Mouse (Mus musculus): Measurements from ENCODE around the gene V1ra8. TPM values are rescaled to one million over a fixed set of nuclear protein-coding genes. Genes with fewer than 3 reads are reported as not detected.
"Not testable (repeated sequence)": the region's sequence is repeated elsewhere in the genome, so short reads cannot be mapped to it uniquely, and the experiment has no call there.

V1ra8 gene
- total RNA-seq (2021), result not detected

DNA sequence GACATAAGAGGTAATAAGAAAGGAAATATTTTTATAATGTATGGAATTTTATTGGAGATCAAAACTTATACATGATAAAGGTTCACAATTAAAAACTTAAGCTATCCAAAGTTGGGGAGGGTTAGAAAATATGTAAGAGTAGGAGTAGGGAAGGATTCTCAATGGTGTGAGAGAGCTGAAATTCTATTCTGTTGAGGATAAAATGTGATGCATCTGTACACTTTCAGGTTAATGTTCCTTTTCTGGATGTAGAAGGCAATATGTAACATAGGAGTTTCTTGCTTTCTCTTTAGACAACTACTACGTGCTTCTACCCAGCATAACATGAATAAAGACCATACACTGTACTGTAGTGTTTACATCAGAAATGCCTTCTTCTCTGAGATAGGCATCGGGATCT, at the start of gene V1ra8:
TSS of gene V1ra8 (plus strand) at position 301 of the 400 bp plus-strand sequence.
- DNase-seq; intact Hi-C loops (cut with DNase I): not testable (repeated sequence)

GRCm38 (mm10) chr6:90160139-90160538, 42.5 kb upstream of the V1ra8 start:
- intact Hi-C loops (cut with DNase I), result no loop called here

DNA sequence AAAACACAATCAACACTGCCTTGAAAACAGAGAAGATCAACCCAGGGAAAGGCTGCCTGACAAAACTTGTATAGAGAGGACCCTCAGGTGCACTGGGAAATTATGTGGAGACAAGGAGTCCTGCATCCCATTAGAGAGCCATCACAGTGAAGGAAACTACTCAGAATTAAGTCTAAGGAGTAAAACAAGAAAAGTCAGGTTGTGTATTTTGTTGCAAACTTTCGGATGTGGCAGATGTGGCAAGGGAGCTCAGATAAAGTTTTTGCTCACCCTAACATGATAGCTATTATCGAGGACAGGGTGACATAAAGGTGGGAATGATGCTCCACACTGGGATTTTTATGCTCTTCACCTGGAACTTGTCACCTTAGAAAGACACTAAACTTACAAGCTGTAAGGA, 28.1 kb upstream of the V1ra8 start, which contains the start of gene Vmn1r52:
TSS of gene Vmn1r52 (plus strand) at position 301 of the 400 bp plus-strand sequence.
- intact Hi-C loops (cut with DNase I), result no loop called here

More at GRCm38 (mm10) chr6:90160139-90160538, 42.5 kb upstream of the V1ra8 start:
- no peak for DNase-seq

DNA sequence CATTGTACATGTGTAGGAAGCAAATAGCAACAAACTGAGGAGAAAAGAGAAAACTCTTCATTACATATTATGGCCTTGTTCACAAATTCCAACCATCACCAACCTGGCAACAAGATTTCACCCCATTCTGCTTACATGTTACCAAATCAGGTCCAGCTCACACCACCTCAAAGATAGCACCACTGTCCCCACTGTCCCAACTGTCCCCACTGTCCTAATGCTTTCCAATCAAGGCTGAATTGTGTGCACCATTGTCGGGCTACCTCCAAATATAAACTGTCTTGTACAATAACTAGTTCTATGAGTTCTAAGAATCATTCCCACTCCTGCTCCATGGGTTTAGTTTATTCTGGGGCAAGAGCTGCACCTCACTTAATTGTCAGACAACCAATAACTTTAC, 21.7 kb downstream of the V1ra8 start, which contains the start of gene Vmn1r53:
TSS of gene Vmn1r53 (minus strand) at position 101 of the 400 bp plus-strand sequence.
- intact Hi-C loops (cut with DNase I), result no loop called here
- DNase-seq, result no peak

More for the DNA sequence above, 28.1 kb upstream of the V1ra8 start, which contains the start of gene Vmn1r52:
- DNase-seq, result no peak

GRCm38 (mm10) chr6:90232114-90232513, 29.5 kb downstream of the V1ra8 start:
- intact Hi-C loops (cut with DNase I); DNase-seq: not testable (repeated sequence)

DNA sequence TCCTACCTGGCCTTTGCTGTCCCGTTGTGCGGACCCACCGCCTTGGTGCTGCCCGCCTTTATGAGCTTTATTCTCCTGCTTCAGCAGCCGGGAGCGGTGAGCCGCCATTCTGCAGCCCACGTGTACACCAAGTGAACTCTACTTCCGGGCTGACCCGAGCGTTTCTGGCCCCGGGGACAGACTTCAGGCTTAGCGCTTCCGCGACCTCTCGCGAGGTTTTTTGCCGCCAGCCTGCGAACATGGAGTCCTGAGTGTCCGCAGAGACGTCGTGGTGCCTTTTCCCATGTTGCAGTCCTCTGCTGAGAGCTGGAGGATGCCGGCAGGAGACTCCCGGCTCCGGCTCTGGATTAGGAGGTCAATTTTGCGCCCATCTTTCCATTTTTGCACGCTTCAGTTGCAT, 30.1 kb downstream of the V1ra8 start:
- no peak for DNase-seq

DNA sequence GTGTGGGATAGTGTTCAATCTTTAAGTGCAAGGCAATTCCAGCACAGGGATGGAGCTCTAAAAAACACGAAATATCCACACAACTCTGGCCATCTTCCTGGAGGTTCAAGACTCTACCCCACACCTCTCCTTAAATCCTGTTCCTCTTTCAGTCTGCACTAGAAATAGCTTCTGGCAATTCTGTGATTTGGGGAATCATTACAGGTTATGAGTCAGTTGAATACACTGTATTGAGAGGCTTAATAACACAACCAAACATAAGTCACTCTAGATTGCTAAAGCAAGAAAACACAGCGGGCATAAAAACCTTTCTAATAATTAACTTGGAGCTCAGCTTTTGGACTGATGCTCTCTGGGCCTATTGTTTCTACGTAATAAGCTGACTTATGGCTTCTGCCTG, 41.4 kb downstream of the V1ra8 start:
- intact Hi-C loops (cut with DNase I), result no loop called here
- no peak for DNase-seq

More for the DNA sequence above, 30.1 kb downstream of the V1ra8 start:
- intact Hi-C loops (cut with DNase I), result no loop called here

DNA sequence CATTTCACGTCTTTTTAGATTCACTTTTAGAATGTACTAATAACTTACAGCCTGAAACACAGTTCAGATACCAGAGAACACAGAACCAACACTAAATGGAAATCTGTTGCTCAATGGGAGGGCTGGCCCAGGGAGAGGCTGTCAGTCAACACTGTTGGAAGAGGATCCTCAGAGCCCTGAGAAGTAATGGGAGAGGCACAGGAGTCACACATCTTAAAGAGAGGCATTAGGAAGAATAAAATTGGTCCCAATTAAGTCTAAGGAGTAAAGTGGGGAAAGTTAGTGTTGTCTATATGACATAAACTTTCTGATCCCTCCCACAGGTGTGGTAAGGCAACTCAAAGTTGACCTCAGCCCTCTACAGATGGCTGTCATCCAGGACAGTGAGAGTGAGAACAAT, 43.4 kb downstream of the V1ra8 start, which contains the start of gene Vmn1r54:
TSS of gene Vmn1r54 (plus strand) at position 301 of the 400 bp plus-strand sequence.
- intact Hi-C loops (cut with DNase I), result no loop called here
- DNase-seq, result no peak

Other genes starting within 250 kb of the V1ra8 start
- gene Vmn1r46, start 233.5 kb upstream of the V1ra8 start, total RNA-seq (2021), result not detected
- gene Vmn1r47, start 186.6 kb upstream of the V1ra8 start, total RNA-seq (2021), result not detected
- not detected for gene Vmn1r48, start 166.0 kb upstream of the V1ra8 start, total RNA-seq (2021)
- gene Vmn1r49, start 124.3 kb upstream of the V1ra8 start, total RNA-seq (2021), result not detected
- not detected for gene Vmn1r50, start 101.4 kb upstream of the V1ra8 start, total RNA-seq (2021)
- not detected for gene Vmn1r51, start 80.2 kb upstream of the V1ra8 start, total RNA-seq (2021)
- not detected for gene Vmn1r52, start 28.0 kb upstream of the V1ra8 start, total RNA-seq (2021)
- gene Vmn1r53, start 21.6 kb downstream of the V1ra8 start, total RNA-seq (2021), result not detected
- not detected for gene Vmn1r54, start 43.5 kb downstream of the V1ra8 start, total RNA-seq (2021)
- gene BC048671, start 98.4 kb downstream of the V1ra8 start, total RNA-seq (2021), result not detected
- gene Chst13, start 122.4 kb downstream of the V1ra8 start, total RNA-seq (2021), result not detected
- not detected for gene Uroc1, start 130.5 kb downstream of the V1ra8 start, total RNA-seq (2021)
- 10 to 100 TPM; 15.7 to 18.0 TPM for gene Zxdc, start 166.7 kb downstream of the V1ra8 start, total RNA-seq (2021)
- gene Cfap100, start 226.0 kb downstream of the V1ra8 start, total RNA-seq (2021), result under 1 TPM in 1 of 2 experiments, not detected in 1; 0.41 TPM